Mouse (Mus musculus) megakaryocyte, embryonic 14.5 days (primary cell): Measurements from ENCODE around the gene Chn1.

Experiments used
- FLI1 ChIP-seq: IDR thresholded peaks from 2 replicates; pipeline ENCODE4 v1.6.1; 2012; ENCODE audit warnings: low read length, inconsistent platforms, mixed read lengths
- GATA1 ChIP-seq: IDR thresholded peaks from 3 replicates; pipeline ENCODE4 v1.6.1; 2012; ENCODE audit warnings: mixed read lengths, low read length, inconsistent platforms, borderline replicate concordance

DNA sequence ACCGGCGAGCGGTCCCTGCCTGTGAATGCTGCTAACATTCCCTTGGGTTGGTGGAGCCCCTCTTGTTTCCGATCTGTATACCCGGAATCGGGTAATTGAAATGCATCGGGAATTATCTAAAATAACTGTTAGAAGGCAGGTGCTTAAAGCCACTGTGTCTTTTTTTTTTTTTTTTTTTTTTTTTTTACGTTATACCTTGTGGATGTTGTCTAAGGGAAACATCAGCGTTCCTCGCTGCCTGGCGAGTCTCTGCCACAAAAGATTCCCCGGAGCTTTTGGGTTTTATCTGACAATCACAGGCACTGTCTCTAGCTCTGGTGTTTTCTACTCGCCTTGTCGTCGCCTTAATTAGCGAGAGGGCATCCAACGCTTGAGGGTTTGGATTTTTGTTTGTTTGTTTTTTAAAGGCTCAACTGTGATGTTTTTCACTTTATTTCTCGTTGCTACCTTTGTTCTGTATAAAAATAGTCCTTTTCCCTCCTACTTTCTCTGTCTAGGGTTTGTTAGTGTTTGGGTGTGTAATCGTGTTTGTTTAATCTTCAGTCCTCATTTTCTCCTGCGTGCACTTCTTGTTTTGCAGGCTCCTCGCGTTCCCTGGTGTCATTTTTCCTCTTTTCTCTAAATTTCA, 651 bp upstream of the Chn1 start:
- TF ChIP-seq FLI1 (no peak), GATA1 (no peak)
